Mouse (Mus musculus) olfactory bulb, adult 2 months (tissue): ENCODE measurements at regions not wholly inside any gene's neighbourhood (a gene's known extent, or its start where the extent isn't known, plus 50 kb on each side); places are given as distances from the start of the nearest gene placed in this dataset.

Experiments
- CTCF ChIP-seq: fragments of 200-500 bp; IDR thresholded peaks from 2 replicates; pipeline ENCODE4 v1.5.1; 2012; ENCODE audit warnings: low read depth, mild to moderate bottlenecking, low read length, moderate library complexity; ENCODE audit not compliant: insufficient read depth
- POLR2A ChIP-seq: fragments of 200-500 bp; IDR thresholded peaks from 2 replicates; pipeline ENCODE4 v1.6.1; 2012; ENCODE audit warnings: mild to moderate bottlenecking, low read depth, low read length, moderate library complexity; ENCODE audit not compliant: insufficient read depth

DNA sequence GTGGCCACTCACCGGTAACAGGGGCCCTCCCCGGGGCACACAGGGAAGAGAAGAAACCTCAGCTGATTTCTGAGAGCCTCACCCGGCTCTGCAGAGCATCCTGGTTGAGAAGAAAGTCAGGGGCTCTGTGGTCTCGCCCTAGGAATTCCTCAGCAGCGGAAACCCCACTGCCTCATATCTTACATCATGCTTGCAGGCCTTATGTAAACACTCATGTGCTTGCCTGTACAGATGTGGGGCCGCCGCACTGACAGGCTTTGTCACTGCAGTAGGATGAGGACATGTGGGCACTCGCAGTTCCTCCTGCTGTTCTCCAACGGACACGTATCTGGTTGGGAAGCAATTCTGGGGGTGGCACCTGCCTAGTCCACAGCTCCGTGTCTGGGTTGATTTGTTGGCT, 66.3 kb upstream of the Pitx1 start:
- no peak for TF ChIP-seq CTCF
- TF ChIP-seq POLR2A = no peak
